Comparison of ENCODE assay signal across 9 mouse cellular contexts in genomic region chr19:56745061-56745460, GRCm38 (mm10). TPM values are rescaled to one million over a fixed set of nuclear protein-coding genes. Genes with fewer than 3 reads are reported as not detected.
DNase-seq lines count a peak whose midpoint lies in the region; ATAC-seq and TF ChIP-seq lines count a peak whose summit lies in the region.
"Had no signal": no experiment of that assay in that cellular context is flagged by ENCODE, and none has a peak within 500 bp of the region (broad histone marks: within the 10 kb centered on the region; RNA-seq: fewer than 3 reads in every experiment).

No protein-coding gene starts in this region.

- TF ChIP-seq EP300 in lung, postnatal 0 days (IDR thresholded peaks at IDR 0.05): no peak

- DNase-seq in heart, embryonic 10.5 days (ENCODE audit: low spot score): no peak
- DNase-seq in A20 (ENCODE audit: low read depth, low spot score) (peak; percentile 26), ZHBTc4 (ENCODE audit: low read depth, low spot score) (peak; percentile 61)
- DNase-seq in lung, postnatal 0 days (ENCODE audit: low spot score): no peak
- no peak for DNase-seq in embryonic facial prominence, embryonic 10.5 days (ENCODE audit: low spot score)

- peaks cover 49% of the 10 kb centered on the region for H3K4me1 ChIP-seq in heart, embryonic 10.5 days
- peaks cover 47% of the 10 kb centered on the region for H3K4me1 ChIP-seq in heart, embryonic 12.5 days (replicated peaks)
- H3K4me1 ChIP-seq in lung, postnatal 0 days (ENCODE audit: insufficient read depth, low read depth, low read length): no peaks in the 10 kb centered on the region; the same call in 1 of the 2 replicates
- H3K4me1 ChIP-seq in kidney, embryonic 16.5 days (ENCODE audit: insufficient read depth, low read length): peaks cover 23% of the 10 kb centered on the region; the same call in 1 of the 2 replicates
- H3K4me1 ChIP-seq in embryonic facial prominence, embryonic 10.5 days: peaks cover 25% of the 10 kb centered on the region
- H3K4me1 ChIP-seq: liver, embryonic 15.5 days had no signal

- H3K4me2 ChIP-seq in heart, embryonic 12.5 days: no peak overlapping the region
- H3K4me2 ChIP-seq in lung, postnatal 0 days (replicated peaks; ENCODE audit: low read depth, low read length): no peak overlapping the region
- H3K4me2 ChIP-seq in kidney, embryonic 16.5 days (replicated peaks; ENCODE audit: low read depth, low read length): no peak overlapping the region
- H3K4me2 ChIP-seq: liver, embryonic 15.5 days had no signal

- peaks cover 5% of the 10 kb centered on the region; the same call in 1 of the 2 replicates for H3K27me3 ChIP-seq in heart, embryonic 10.5 days (ENCODE audit: insufficient read depth, poor library complexity, severe bottlenecking)
- 0 out of 2 replicates have a peak, but pooled peaks cover 4% of the 10 kb centered on the region for H3K27me3 ChIP-seq in heart, embryonic 12.5 days (replicated peaks)
- H3K27me3 ChIP-seq in lung, postnatal 0 days (replicated peaks; ENCODE audit: insufficient read depth, low read length): no peaks in the 10 kb centered on the region
- H3K27me3 ChIP-seq in kidney, embryonic 16.5 days (ENCODE audit: insufficient read depth, low read length): no peaks in the 10 kb centered on the region
- H3K27me3 ChIP-seq in embryonic facial prominence, embryonic 10.5 days (replicated peaks; ENCODE audit: low read depth, poor library complexity, severe bottlenecking): no peaks in the 10 kb centered on the region; the same call in 1 of the 2 replicates
- H3K27me3 ChIP-seq: liver, embryonic 15.5 days had no signal

- H3K9ac ChIP-seq in heart, embryonic 12.5 days: no peak overlapping the region
- no peak overlapping the region for H3K9ac ChIP-seq in lung, postnatal 0 days (replicated peaks; ENCODE audit: low read depth)
- H3K9ac ChIP-seq in kidney, embryonic 16.5 days (replicated peaks; ENCODE audit: low read length): no peak overlapping the region
- H3K9ac ChIP-seq: liver, embryonic 15.5 days had no signal

- TF ChIP-seq CTCF in lung, postnatal 0 days (IDR thresholded peaks at IDR 0.05): peak; percentile 66

- WGBS in heart, embryonic 10.5 days: 64% methylated on average over 7 of the region's 7 CpGs
- WGBS in heart, embryonic 12.5 days: 63% methylated on average over 7 of the region's 7 CpGs
- 80% methylated on average over 7 of the region's 7 CpGs for WGBS in lung, postnatal 0 days
- WGBS in kidney, embryonic 16.5 days: 80% methylated on average over 7 of the region's 7 CpGs
- 62% methylated on average over 7 of the region's 7 CpGs for WGBS in embryonic facial prominence, embryonic 10.5 days

- no peaks in the 10 kb centered on the region for H3K9me3 ChIP-seq in heart, embryonic 10.5 days
- H3K9me3 ChIP-seq in heart, embryonic 12.5 days (replicated peaks): no peaks in the 10 kb centered on the region
- no peaks in the 10 kb centered on the region for H3K9me3 ChIP-seq in lung, postnatal 0 days (ENCODE audit: low read length)
- H3K9me3 ChIP-seq in kidney, embryonic 16.5 days (ENCODE audit: low read length): no peaks in the 10 kb centered on the region
- H3K9me3 ChIP-seq in embryonic facial prominence, embryonic 10.5 days: no peaks in the 10 kb centered on the region
- H3K9me3 ChIP-seq: liver, embryonic 15.5 days had no signal

- no peak overlapping the region for H3K4me3 ChIP-seq in heart, embryonic 10.5 days
- no peak overlapping the region for H3K4me3 ChIP-seq in heart, embryonic 12.5 days
- no peak overlapping the region for H3K4me3 ChIP-seq in lung, postnatal 0 days (ENCODE audit: low read depth, low read length)
- no peak overlapping the region for H3K4me3 ChIP-seq in kidney, embryonic 16.5 days (ENCODE audit: low read length)
- no peak overlapping the region for H3K4me3 ChIP-seq in embryonic facial prominence, embryonic 10.5 days
- H3K4me3 ChIP-seq: liver, embryonic 15.5 days had no signal

- H3K36me3 ChIP-seq in heart, embryonic 10.5 days: no peaks in the 10 kb centered on the region
- H3K36me3 ChIP-seq in heart, embryonic 12.5 days: no peaks in the 10 kb centered on the region
- no peaks in the 10 kb centered on the region for H3K36me3 ChIP-seq in lung, postnatal 0 days (ENCODE audit: insufficient read depth, low read length)
- no peaks in the 10 kb centered on the region for H3K36me3 ChIP-seq in kidney, embryonic 16.5 days (ENCODE audit: insufficient read depth, low read length)
- no peaks in the 10 kb centered on the region for H3K36me3 ChIP-seq in embryonic facial prominence, embryonic 10.5 days (replicated peaks)
- H3K36me3 ChIP-seq: liver, embryonic 15.5 days had no signal

- 0 out of 2 replicates have a peak overlapping the region, but pooled peaks have one; percentile 6 for H3K27ac ChIP-seq in heart, embryonic 10.5 days
- no peak overlapping the region for H3K27ac ChIP-seq in heart, embryonic 12.5 days (ENCODE audit: poor library complexity, severe bottlenecking)
- no peak overlapping the region for H3K27ac ChIP-seq in lung, postnatal 0 days (ENCODE audit: low read length)
- no peak overlapping the region for H3K27ac ChIP-seq in kidney, embryonic 16.5 days (ENCODE audit: low read length)
- H3K27ac ChIP-seq in embryonic facial prominence, embryonic 10.5 days (replicated peaks): no peak overlapping the region
- H3K27ac ChIP-seq: liver, embryonic 15.5 days had no signal

- no peak for ATAC-seq in heart, embryonic 12.5 days (ENCODE audit: insufficient number of reproducible peaks, low FRiP score)
- ATAC-seq in lung, postnatal 0 days: no peak
- ATAC-seq in inflammation-experienced regulatory T-cells, adult 6 months: no peak
- ATAC-seq in kidney, embryonic 16.5 days (ENCODE audit: low FRiP score, low TSS enrichment): no peak

RNA-seq across cellular contexts. Expression of gene Adrb1, which starts 23.1 kb away (rescaled TPM):
- 0.65 and 1.3 TPM in 2 replicates for polyA plus RNA-seq in heart, embryonic 10.5 days (2016; fragmentation: Nextera tagmentation; extraction: Ambion mirVana)
- polyA plus RNA-seq in heart, embryonic 12.5 days (2016; fragmentation: Nextera tagmentation; extraction: Ambion mirVana): 3.9 and 4.2 TPM in 2 replicates
- 12.6 and 14.7 TPM in 2 replicates for polyA plus RNA-seq in lung, postnatal 0 days (2015; fragmentation: Nextera tagmentation; extraction: Ambion mirVana)
- under 1 TPM in 1 of 3 experiments, not detected in 2; 0.20 TPM for polyA plus RNA-seq in inflammation-experienced regulatory T-cells, adult 6 months (2017; shearing (Covaris generic))
- polyA plus RNA-seq in kidney, embryonic 16.5 days (2015; fragmentation: Nextera tagmentation; extraction: Ambion mirVana): 0.06 and 0.21 TPM in 2 replicates
- polyA plus RNA-seq in embryonic facial prominence, embryonic 10.5 days (2016; fragmentation: Nextera tagmentation; extraction: Ambion mirVana): 0.24 and 0.26 TPM in 2 replicates

Comparison
In these comparisons a context has a peak if more than half of its experiments do, and no peak if none do; other contexts are left out.
1. DNase-seq: peak in A20 (single experiment) and ZHBTc4 (single experiment); none in heart, embryonic 10.5 days (single experiment), lung, postnatal 0 days (single experiment) and embryonic facial prominence, embryonic 10.5 days (single experiment).